Mouse (Mus musculus) MEL (cell line): ENCODE data around the gene Bnipl.

Experiments
- CHD2 ChIP-seq: IDR thresholded peaks from 2 replicates; pipeline ENCODE4 v1.6.1; 2011; ENCODE audit warnings: low read length, improper control_type of control experiment
- CTCF ChIP-seq, 3 experiments: IDR thresholded peaks in 2 of 3; conservative IDR thresholded peaks in 1 of 3; 2 replicates each; pipeline ENCODE4 v1.5.1; 2011 to 2012; ENCODE audit warnings: low read length in 3 of 3, low read depth in 2 of 3, mild to moderate bottlenecking in 2 of 3, improper control_type of control experiment in 1 of 3, inconsistent platforms in 1 of 3, mixed read lengths in 1 of 3, moderate library complexity in 1 of 3; ENCODE audit not compliant: control insufficient read depth in 1 of 3, insufficient read depth in 1 of 3, poor library complexity in 1 of 3, severe bottlenecking in 1 of 3
- ETS1 ChIP-seq: IDR thresholded peaks from 2 replicates; pipeline ENCODE4 v1.6.1; 2012; ENCODE audit warnings: low read depth, mild to moderate bottlenecking, inconsistent platforms, low read length, improper control_type of control experiment, moderate library complexity
- HCFC1 ChIP-seq: IDR thresholded peaks from 2 replicates; pipeline ENCODE4 v1.6.1; 2012; ENCODE audit warnings: low read depth, mild to moderate bottlenecking, inconsistent platforms, low read length, improper control_type of control experiment, moderate library complexity
- JUND ChIP-seq: IDR thresholded peaks from 2 replicates; pipeline ENCODE4 v1.6.1; 2011; ENCODE audit warnings: low read depth, mild to moderate bottlenecking, improper control_type of control experiment, low read length
- MXI1 ChIP-seq: IDR thresholded peaks from 2 replicates; pipeline ENCODE4 v1.6.1; 2011; ENCODE audit warnings: mild to moderate bottlenecking, low read depth, low read length, improper control_type of control experiment
- NRF1 ChIP-seq: IDR thresholded peaks from 2 replicates; pipeline ENCODE4 v1.6.1; 2014; ENCODE audit warnings: low read depth, mild to moderate bottlenecking, inconsistent platforms, low read length, improper control_type of control experiment, moderate library complexity; ENCODE audit not compliant: poor library complexity, insufficient read depth, severe bottlenecking
- POLR2A ChIP-seq, 2 experiments: IDR thresholded peaks; 2 replicates each; pipeline ENCODE4 v1.6.1; 2011 to 2012; ENCODE audit warnings: low read length in 2 of 2, mild to moderate bottlenecking in 2 of 2, control low read depth in 1 of 2, improper control_type of control experiment in 1 of 2, low read depth in 1 of 2, moderate library complexity in 1 of 2; ENCODE audit not compliant: control insufficient read depth in 1 of 2, insufficient read depth in 1 of 2, poor library complexity in 1 of 2
- POLR2AphosphoS2 ChIP-seq: IDR thresholded peaks from 2 replicates; pipeline ENCODE4 v1.6.1; 2011; ENCODE audit warnings: low read length, improper control_type of control experiment
- RCOR1 ChIP-seq: IDR thresholded peaks from 2 replicates; pipeline ENCODE4 v1.6.1; 2012; ENCODE audit warnings: low read depth, mild to moderate bottlenecking, inconsistent platforms, low read length, improper control_type of control experiment
- TAL1 ChIP-seq: IDR thresholded peaks from 2 replicates; pipeline ENCODE4 v1.6.1; 2012; ENCODE audit warnings: mild to moderate bottlenecking, inconsistent platforms, low read length, moderate library complexity, mixed read lengths
- USF1 ChIP-seq: IDR thresholded peaks from 2 replicates; pipeline ENCODE4 v1.6.1; 2014; ENCODE audit warnings: low read depth, mild to moderate bottlenecking, inconsistent platforms, low read length, improper control_type of control experiment, moderate library complexity
- ZC3H11A ChIP-seq: IDR thresholded peaks from 2 replicates; pipeline ENCODE4 v1.6.1; 2012; ENCODE audit warnings: low read depth, mild to moderate bottlenecking, inconsistent platforms, low read length, improper control_type of control experiment
- ZMIZ1 ChIP-seq: IDR thresholded peaks from 2 replicates; pipeline ENCODE4 v1.6.1; 2012; ENCODE audit warnings: low read depth, mild to moderate bottlenecking, inconsistent platforms, low read length, improper control_type of control experiment, moderate library complexity

DNA sequence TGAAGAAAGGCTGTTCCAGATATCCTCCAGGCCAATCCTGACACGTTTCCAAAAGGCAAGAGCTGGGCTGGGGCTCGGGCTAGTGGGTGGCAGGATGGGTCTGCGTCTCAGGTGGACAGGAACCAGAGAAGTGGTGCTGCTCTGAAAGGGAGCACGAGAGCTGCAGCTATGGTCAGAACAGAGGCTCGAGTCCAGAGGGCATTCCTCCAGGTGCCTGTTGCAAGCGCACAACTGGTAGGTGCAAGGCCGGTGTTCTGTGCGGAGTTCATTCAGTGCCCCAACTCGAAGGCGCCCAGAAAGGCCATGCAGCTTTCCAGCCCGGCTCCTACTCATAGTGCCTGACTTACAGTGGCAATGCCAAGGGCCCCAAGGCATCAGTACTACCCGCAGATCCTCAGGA, 11.0 kb downstream of the Bnipl start:
- no peak for TF ChIP-seq NRF1
- TF ChIP-seq CTCF (IDR thresholded peaks at IDR 0.05 in 2 of 3, conservative IDR thresholded peaks at IDR 0.05 in 1 of 3; ENCODE audit: control insufficient read depth in 1 of 3, insufficient read depth in 1 of 3, low read depth in 2 of 3, low read length in 3 of 3, poor library complexity in 1 of 3, severe bottlenecking in 1 of 3) = no peak
- no peak for TF ChIP-seq JUND
- no peak for TF ChIP-seq HCFC1
- no peak for TF ChIP-seq POLR2AphosphoS2
- TF ChIP-seq POLR2A (IDR thresholded peaks at IDR 0.05; ENCODE audit: control insufficient read depth in 1 of 2, insufficient read depth in 1 of 2, low read depth in 1 of 2, low read length in 2 of 2, poor library complexity in 1 of 2) = 0 out of 4 replicates have a peak, but pooled peaks of 1 of the 2 experiments have one; percentile 10
- TF ChIP-seq MXI1 = no peak
- TF ChIP-seq TAL1 = no peak
- TF ChIP-seq ZMIZ1 = no peak
- TF ChIP-seq ZC3H11A = no peak
- no peak for TF ChIP-seq RCOR1
- TF ChIP-seq USF1 = no peak
- no peak for TF ChIP-seq CHD2
- TF ChIP-seq ETS1 = no peak
